In the genomic region with DNA sequence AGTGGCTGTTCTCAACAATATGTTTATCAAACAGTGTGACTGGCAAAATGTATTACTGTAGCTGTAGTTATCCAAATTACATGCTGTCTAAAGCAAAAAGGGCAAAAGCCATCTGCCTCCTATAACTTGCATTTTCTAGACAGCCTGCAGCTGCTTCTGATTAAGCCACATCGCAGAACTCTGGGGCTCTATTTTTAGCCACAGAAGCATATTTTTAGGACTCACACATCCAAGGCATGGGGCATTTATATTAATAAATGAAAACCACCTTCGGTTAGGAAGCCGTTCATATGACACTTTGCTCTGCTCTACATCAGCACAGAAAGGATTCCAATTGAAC, we compare ENCODE assay signal across 14 mouse cellular contexts.
DNase-seq lines count a peak whose midpoint lies in the region; ATAC-seq and TF ChIP-seq lines count a peak whose summit lies in the region.
"Had no signal": no experiment of that assay in that cellular context is flagged by ENCODE, and none has a peak within 500 bp of the region (broad histone marks: within the 10 kb centered on the region; RNA-seq: fewer than 3 reads in every experiment).

No protein-coding gene starts in this region.

- no peaks in the 10 kb centered on the region for H3K27me3 ChIP-seq in forebrain, embryonic 14.5 days (replicated peaks; ENCODE audit: control insufficient read depth, insufficient read depth, low read length)
- no peaks in the 10 kb centered on the region for H3K27me3 ChIP-seq in forebrain, embryonic 12.5 days
- H3K27me3 ChIP-seq in liver, postnatal 0 days (ENCODE audit: insufficient read depth, low read length): no peaks in the 10 kb centered on the region
- H3K27me3 ChIP-seq in liver, embryonic 12.5 days (replicated peaks): no peaks in the 10 kb centered on the region
- no peaks in the 10 kb centered on the region for H3K27me3 ChIP-seq in embryonic facial prominence, embryonic 14.5 days (replicated peaks; ENCODE audit: control insufficient read depth, insufficient read depth, low read length)
- H3K27me3 ChIP-seq in neural tube, embryonic 15.5 days (replicated peaks): no peaks in the 10 kb centered on the region
- H3K27me3 ChIP-seq: neural tube, embryonic 12.5 days had no signal

- H3K4me2 ChIP-seq in forebrain, embryonic 14.5 days (ENCODE audit: low read length): no peak overlapping the region
- no peak overlapping the region for H3K4me2 ChIP-seq in forebrain, embryonic 12.5 days
- H3K4me2 ChIP-seq in liver, postnatal 0 days (ENCODE audit: low read depth, low read length): 0 out of 2 replicates have a peak overlapping the region, but pooled peaks have one; percentile 26
- H3K4me2 ChIP-seq in liver, embryonic 12.5 days: no peak overlapping the region
- H3K4me2 ChIP-seq in embryonic facial prominence, embryonic 14.5 days (ENCODE audit: low read depth, low read length): peak overlapping the region; percentile 2; the same call in 1 of the 2 replicates
- no peak overlapping the region for H3K4me2 ChIP-seq in neural tube, embryonic 15.5 days
- H3K4me2 ChIP-seq: neural tube, embryonic 12.5 days had no signal

- 69% methylated on average over 3 of the region's 3 CpGs for WGBS in forebrain, embryonic 14.5 days
- WGBS in forebrain, embryonic 12.5 days: 76% methylated on average over 3 of the region's 3 CpGs
- WGBS in liver, postnatal 0 days (ENCODE audit: insufficient replicate concordance): 61% methylated on average over 3 of the region's 3 CpGs
- WGBS in liver, embryonic 12.5 days (ENCODE audit: insufficient replicate concordance): 63% methylated on average over 3 of the region's 3 CpGs
- WGBS in embryonic facial prominence, embryonic 14.5 days: 16% methylated on average over 3 of the region's 3 CpGs
- 32% methylated on average over 3 of the region's 3 CpGs for WGBS in neural tube, embryonic 15.5 days

- no peak overlapping the region for H3K9ac ChIP-seq in forebrain, embryonic 14.5 days (ENCODE audit: low read length)
- no peak overlapping the region for H3K9ac ChIP-seq in forebrain, embryonic 12.5 days
- H3K9ac ChIP-seq in liver, postnatal 0 days (replicated peaks): no peak overlapping the region
- no peak overlapping the region for H3K9ac ChIP-seq in liver, embryonic 12.5 days
- no peak overlapping the region for H3K9ac ChIP-seq in embryonic facial prominence, embryonic 14.5 days (ENCODE audit: low read depth, low read length)
- no peak overlapping the region for H3K9ac ChIP-seq in neural tube, embryonic 15.5 days (replicated peaks)
- H3K9ac ChIP-seq: neural tube, embryonic 12.5 days had no signal

- no peak overlapping the region for H3K4me3 ChIP-seq in forebrain, embryonic 14.5 days (ENCODE audit: low read depth, low read length)
- no peak overlapping the region for H3K4me3 ChIP-seq in forebrain, embryonic 12.5 days (replicated peaks)
- H3K4me3 ChIP-seq in liver, postnatal 0 days (ENCODE audit: low read depth, low read length): no peak overlapping the region
- no peak overlapping the region for H3K4me3 ChIP-seq in liver, embryonic 12.5 days
- no peak overlapping the region for H3K4me3 ChIP-seq in embryonic facial prominence, embryonic 14.5 days (ENCODE audit: low read depth, low read length)
- no peak overlapping the region for H3K4me3 ChIP-seq in neural tube, embryonic 15.5 days (replicated peaks)
- H3K4me3 ChIP-seq: neural tube, embryonic 12.5 days had no signal

- no peaks in the 10 kb centered on the region for H3K4me1 ChIP-seq in forebrain, embryonic 14.5 days (ENCODE audit: control insufficient read depth, insufficient read depth, low read length)
- H3K4me1 ChIP-seq in forebrain, embryonic 12.5 days: 0 out of 2 replicates have a peak, but pooled peaks cover 4% of the 10 kb centered on the region
- no peaks in the 10 kb centered on the region for H3K4me1 ChIP-seq in liver, postnatal 0 days (ENCODE audit: insufficient read depth)
- H3K4me1 ChIP-seq in liver, embryonic 12.5 days: peaks cover 12% of the 10 kb centered on the region
- H3K4me1 ChIP-seq in embryonic facial prominence, embryonic 14.5 days (ENCODE audit: control insufficient read depth, insufficient read depth, low read length): peaks cover 8% of the 10 kb centered on the region
- H3K4me1 ChIP-seq in neural tube, embryonic 15.5 days: peaks cover 14% of the 10 kb centered on the region
- H3K4me1 ChIP-seq: neural tube, embryonic 12.5 days had no signal

- no peaks in the 10 kb centered on the region for H3K9me3 ChIP-seq in forebrain, embryonic 14.5 days (replicated peaks; ENCODE audit: control insufficient read depth, low read length)
- H3K9me3 ChIP-seq in forebrain, embryonic 12.5 days: no peaks in the 10 kb centered on the region
- H3K9me3 ChIP-seq in liver, postnatal 0 days (ENCODE audit: low read length): no peaks in the 10 kb centered on the region
- H3K9me3 ChIP-seq in liver, embryonic 12.5 days (replicated peaks): no peaks in the 10 kb centered on the region
- H3K9me3 ChIP-seq in embryonic facial prominence, embryonic 14.5 days (ENCODE audit: control insufficient read depth, low read length): no peaks in the 10 kb centered on the region
- no peaks in the 10 kb centered on the region for H3K9me3 ChIP-seq in neural tube, embryonic 15.5 days (replicated peaks)
- H3K9me3 ChIP-seq: neural tube, embryonic 12.5 days had no signal

- no peak overlapping the region for H3K27ac ChIP-seq in forebrain, embryonic 14.5 days (ENCODE audit: low read depth, low read length)
- no peak overlapping the region for H3K27ac ChIP-seq in forebrain, embryonic 12.5 days
- no peak overlapping the region for H3K27ac ChIP-seq in liver, postnatal 0 days (ENCODE audit: low read depth)
- no peak overlapping the region for H3K27ac ChIP-seq in liver, embryonic 12.5 days
- H3K27ac ChIP-seq in embryonic facial prominence, embryonic 14.5 days (replicated peaks; ENCODE audit: low read depth, low read length): peak overlapping the region; percentile 67; the same call in 1 of the 2 replicates
- H3K27ac ChIP-seq in neural tube, embryonic 15.5 days (replicated peaks): no peak overlapping the region; the same call in 1 of the 2 replicates
- H3K27ac ChIP-seq: neural tube, embryonic 12.5 days had no signal

- peak; percentile 31 for DNase-seq in forebrain, embryonic 14.5 days (ENCODE audit: low spot score)
- no peak for DNase-seq in liver, postnatal 0 days
- DNase-seq in embryonic facial prominence, embryonic 14.5 days (ENCODE audit: low spot score): peak; percentile 90
- no peak for DNase-seq in spleen, postnatal 36 days (ENCODE audit: low spot score in 2 of 2)
- DNase-seq: adrenal gland, postnatal 14 days; cerebellum, postnatal 14 days; heart, adult 18-20 months; lung, postnatal 10 days; spleen, adult 18-20 months had no signal

- TF ChIP-seq CTCF in liver, postnatal 0 days (IDR thresholded peaks at IDR 0.05; ENCODE audit: low read depth): no peak

- no peaks in the 10 kb centered on the region for H3K36me3 ChIP-seq in forebrain, embryonic 14.5 days (ENCODE audit: control insufficient read depth, insufficient read depth, low read length)
- H3K36me3 ChIP-seq in forebrain, embryonic 12.5 days (replicated peaks): no peaks in the 10 kb centered on the region
- no peaks in the 10 kb centered on the region for H3K36me3 ChIP-seq in liver, postnatal 0 days (replicated peaks; ENCODE audit: insufficient read depth, low read length)
- no peaks in the 10 kb centered on the region for H3K36me3 ChIP-seq in liver, embryonic 12.5 days
- no peaks in the 10 kb centered on the region for H3K36me3 ChIP-seq in embryonic facial prominence, embryonic 14.5 days (ENCODE audit: control insufficient read depth, insufficient read depth, low read length)
- no peaks in the 10 kb centered on the region for H3K36me3 ChIP-seq in neural tube, embryonic 15.5 days
- H3K36me3 ChIP-seq: neural tube, embryonic 12.5 days had no signal

- no peak for TF ChIP-seq EP300 in liver, postnatal 0 days (IDR thresholded peaks at IDR 0.05; ENCODE audit: low read depth)

- no peak for ATAC-seq in forebrain, embryonic 14.5 days
- ATAC-seq in forebrain, embryonic 12.5 days (ENCODE audit: low FRiP score): no peak
- ATAC-seq in liver, postnatal 0 days: no peak
- no peak for ATAC-seq in liver, embryonic 12.5 days
- peak; percentile 72 for ATAC-seq in embryonic facial prominence, embryonic 14.5 days (ENCODE audit: low read depth)
- peak; percentile 25; the same call in 1 of the 2 replicates for ATAC-seq in neural tube, embryonic 15.5 days (ENCODE audit: low FRiP score)
- no peak for ATAC-seq in megakaryocyte progenitor cell, adult 5-6 weeks (replicated peaks; ENCODE audit: poor library complexity)

Comparison
In these comparisons a context has a peak if more than half of its experiments do, and no peak if none do; other contexts are left out.
1. H3K4me2 ChIP-seq: peak in liver, postnatal 0 days (single experiment) and embryonic facial prominence, embryonic 14.5 days (single experiment); none in forebrain, embryonic 14.5 days (single experiment), forebrain, embryonic 12.5 days (single experiment), liver, embryonic 12.5 days (single experiment) and neural tube, embryonic 15.5 days (single experiment).
2. ATAC-seq: peak in embryonic facial prominence, embryonic 14.5 days (single experiment) and neural tube, embryonic 15.5 days (single experiment); none in forebrain, embryonic 14.5 days (single experiment), forebrain, embryonic 12.5 days (single experiment), liver, postnatal 0 days (single experiment), liver, embryonic 12.5 days (single experiment) and megakaryocyte progenitor cell, adult 5-6 weeks (single experiment).
3. DNase-seq: peak in forebrain, embryonic 14.5 days (single experiment) and embryonic facial prominence, embryonic 14.5 days (single experiment); none in liver, postnatal 0 days (single experiment) and spleen, postnatal 36 days (0 of 2).